Mouse (Mus musculus) liver, embryonic 14.5 days (tissue): Measurements from ENCODE around the gene Ppm1e. TPM values are rescaled to one million over a fixed set of nuclear protein-coding genes. Genes with fewer than 3 reads are reported as not detected.
A peak's percentile ranks its signal among the peaks of the same experiment; 100 is the strongest.
"Not testable (repeated sequence)": the region's sequence is repeated elsewhere in the genome, so short reads cannot be mapped to it uniquely, and the experiment has no call there.

Source experiments
- ATAC-seq: fragments of 200-750 bp; cut with Nextera tagmentation; 2 replicates; pipeline ENCODE4 v1.8.0; 2017; ENCODE audit warnings: moderate number of reproducible peaks, mild to moderate bottlenecking, moderate library complexity; ENCODE audit not compliant: insufficient read depth
- DNase-seq, 3 experiments: peaks; one replicate each; pipeline ENCODE4 v3.0.0-alpha.2; 2012 to 2013; ENCODE audit warnings: low read depth in 3 of 3, low spot score in 3 of 3
- H3K27ac ChIP-seq: fragments of 300-500 bp; sonication (generic); 2 replicates; pipeline ENCODE4 v1.5.1; 2014; ENCODE audit warnings: moderate library complexity, mild to moderate bottlenecking, control low read depth, inconsistent platforms
- H3K27me3 ChIP-seq: fragments of 300-500 bp; sonication (generic); 2 replicates; pipeline ENCODE4 v1.6.1; 2014; ENCODE audit warnings: mild to moderate bottlenecking, low read length, moderate library complexity; ENCODE audit not compliant: control insufficient read depth, insufficient read depth
- H3K36me3 ChIP-seq: fragments of 300-500 bp; sonication (generic); replicated peaks from 2 replicates; pipeline ENCODE4 v1.6.1; 2014; ENCODE audit warnings: low read depth; ENCODE audit not compliant: control insufficient read depth, insufficient read depth
- H3K4me1 ChIP-seq, 2 experiments: fragments of 200-500 bp in 1 of 2; fragments of 300-500 bp in 1 of 2; sonication (generic) in 1 of 2; replicated peaks; 2 replicates each; pipeline ENCODE4 v1.6.1; 2012 to 2014; ENCODE audit warnings: antibody characterized with exemption in 1 of 2, inconsistent platforms in 1 of 2, low read length in 1 of 2; ENCODE audit not compliant: control insufficient read depth in 2 of 2, insufficient read depth in 2 of 2
- H3K4me2 ChIP-seq: fragments of 300-500 bp; sonication (generic); 2 replicates; pipeline ENCODE4 v1.6.1; 2014; ENCODE audit warnings: low read depth, mild to moderate bottlenecking, control low read depth, moderate library complexity
- H3K4me3 ChIP-seq, 2 experiments: fragments of 200-500 bp in 1 of 2; fragments of 300-500 bp in 1 of 2; sonication (generic) in 1 of 2; 2 replicates each; pipeline ENCODE4 v1.5.1; 2012 to 2014; ENCODE audit warnings: low read depth in 2 of 2, low read length in 2 of 2, mild to moderate bottlenecking in 2 of 2, control low read depth in 1 of 2, inconsistent platforms in 1 of 2, moderate library complexity in 1 of 2; ENCODE audit not compliant: insufficient read depth in 1 of 2
- H3K9ac ChIP-seq: fragments of 300-500 bp; sonication (generic); replicated peaks from 2 replicates; pipeline ENCODE4 v1.6.1; 2014; ENCODE audit warnings: mild to moderate bottlenecking, control low read depth, moderate library complexity
- H3K9me3 ChIP-seq: fragments of 300-500 bp; sonication (generic); 2 replicates; pipeline ENCODE4 v1.6.1; 2016; ENCODE audit warnings: low read length, mixed read lengths; ENCODE audit not compliant: control insufficient read depth
- CTCF ChIP-seq: IDR thresholded peaks from 2 replicates; pipeline ENCODE4 v1.5.1; 2016; ENCODE audit warnings: antibody characterized with exemption, low read depth, control low read depth
- EP300 ChIP-seq: IDR thresholded peaks from 2 replicates; pipeline ENCODE4 v1.6.1; 2016; ENCODE audit warnings: antibody characterized with exemption, low read depth
- WGBS: fragments of 180-500 bp; shearing (Covaris S2); extraction: QIAGEN DNeasy Blood & Tissue Kit; methylation state at CpG from one replicate; pipeline ENCODE4 v1.1.7; 2014; ENCODE audit not compliant: insufficient replicate concordance; 5-methylcytosine and 5-hydroxymethylcytosine counted together
- polyA plus RNA-seq, 2 experiments: library from polyadenylated mRNA; depleted of rRNA in 1 of 2; stranded (reverse) in 1 of 2; unstranded in 1 of 2; fragments of >200 nt; fragmentation: Nextera tagmentation in 1 of 2; extraction: Ambion mirVana in 1 of 2; gene quantifications; 2 replicates each; pipeline versions ENCODE4 v1.2.1 to v1.2.3; 2012 to 2014

The Ppm1e gene
- polyA plus RNA-seq, 2 experiments: 1.7 to 2.0 TPM

- H3K4me3 ChIP-seq: no peak overlapping the region
- no peaks in the 10 kb centered on the region for H3K36me3 ChIP-seq
- H3K27ac ChIP-seq: no peak overlapping the region
- peaks cover 1% of the 10 kb centered on the region in 2 experiments; a peak in 3 of 4 replicates for H3K4me1 ChIP-seq
- 77% methylated on average over 4 of the region's 4 CpGs for WGBS
- TF ChIP-seq EP300 (no peak), CTCF (no peak)
- DNase-seq (no peak), ATAC-seq (no peak)
- H3K9me3 ChIP-seq: no peaks in the 10 kb centered on the region
- H3K9ac ChIP-seq: no peak overlapping the region
- H3K27me3 ChIP-seq: no peaks in the 10 kb centered on the region
- no peak overlapping the region for H3K4me2 ChIP-seq
These were observed 88.4 kb downstream of the Ppm1e start for GRCm38 (mm10) chr11:87270446-87270845.

GRCm38 (mm10) chr11:87268803-87269202, 90.0 kb downstream of the Ppm1e start:
- DNase-seq (no peak), ATAC-seq (no peak)
- 52% methylated on average over 2 of the region's 2 CpGs for WGBS
- no peak overlapping the region for H3K4me3 ChIP-seq
- no peak overlapping the region for H3K9ac ChIP-seq
- H3K9me3 ChIP-seq: no peaks in the 10 kb centered on the region
- TF ChIP-seq EP300 (no peak), CTCF (peak; percentile 51)
- no peaks in the 10 kb centered on the region for H3K27me3 ChIP-seq
- no peaks in the 10 kb centered on the region for H3K36me3 ChIP-seq
- H3K4me2 ChIP-seq: no peak overlapping the region
- no peaks in the 10 kb centered on the region for H3K4me1 ChIP-seq
- no peak overlapping the region for H3K27ac ChIP-seq

- no peak for TF ChIP-seq CTCF
- no peak for TF ChIP-seq EP300
- H3K4me1 ChIP-seq: no peaks in the 10 kb centered on the region
- no peak overlapping the region for H3K4me3 ChIP-seq
- ATAC-seq: no peak
- no peak overlapping the region for H3K4me2 ChIP-seq
- no peak overlapping the region for H3K9ac ChIP-seq
- H3K36me3 ChIP-seq: no peaks in the 10 kb centered on the region
- H3K9me3 ChIP-seq: no peaks in the 10 kb centered on the region
- no peak for DNase-seq
- 53% methylated on average over 4 of the region's 4 CpGs for WGBS
- no peak overlapping the region for H3K27ac ChIP-seq
- H3K27me3 ChIP-seq: no peaks in the 10 kb centered on the region
These were observed 92.6 kb downstream of the Ppm1e start for GRCm38 (mm10) chr11:87266246-87266645.

- Histone ChIP-seq H3K4me2 (no peak overlapping the region), H3K4me3 (no peak overlapping the region), H3K4me1 (peaks cover 0 to 8% of the 10 kb centered on the region in 2 experiments; a peak in 3 of 4 replicates), H3K27me3 (no peaks in the 10 kb centered on the region), H3K36me3 (no peaks in the 10 kb centered on the region), H3K9ac (no peak overlapping the region), H3K27ac (no peak overlapping the region), H3K9me3 (no peaks in the 10 kb centered on the region)
- TF ChIP-seq CTCF (no peak), EP300 (no peak)
- DNase-seq: no peak
- WGBS: 28% methylated on average over 7 of the region's 7 CpGs
- ATAC-seq: no peak
These were observed 94.9 kb downstream of the Ppm1e start for GRCm38 (mm10) chr11:87263946-87264345.

- not testable (repeated sequence) for H3K4me3 ChIP-seq, H3K9ac ChIP-seq, H3K4me2 ChIP-seq, H3K36me3 ChIP-seq, ATAC-seq, H3K4me1 ChIP-seq, H3K27ac ChIP-seq, DNase-seq, H3K27me3 ChIP-seq, H3K9me3 ChIP-seq
- 58% methylated on average over 4 of the region's 4 CpGs for WGBS
- TF ChIP-seq CTCF: peak; percentile 33; the same call in 1 of the 2 replicates
These were observed 97.1 kb downstream of the Ppm1e start for GRCm38 (mm10) chr11:87261705-87262104.
